Comparison of ENCODE assay signal across 18 mouse cellular contexts in genomic region chr6:117596166-117596840, GRCm38 (mm10).
A peak's percentile ranks its signal among the peaks of the same experiment; 100 is the strongest.
DNase-seq lines count a peak whose midpoint lies in the region; ATAC-seq lines count a peak whose summit lies in the region.
"Had no signal": no experiment of that assay in that cellular context is flagged by ENCODE, and none has a peak within 500 bp of the region (broad histone marks: within the 10 kb centered on the region; RNA-seq: fewer than 3 reads in every experiment).

No protein-coding gene starts in this region.

- H3K4me2 ChIP-seq in midbrain, embryonic 11.5 days = no peak overlapping the region
- H3K4me2 ChIP-seq: forebrain, embryonic 15.5 days; heart, embryonic 12.5 days; hindbrain, embryonic 13.5 days had no signal

- H3K9ac ChIP-seq in midbrain, embryonic 11.5 days (ENCODE audit: low read length) = no peak overlapping the region
- H3K9ac ChIP-seq: forebrain, embryonic 15.5 days; heart, embryonic 12.5 days; hindbrain, embryonic 13.5 days had no signal

- H3K36me3 ChIP-seq in heart, embryonic 10.5 days = no peaks in the 10 kb centered on the region
- H3K36me3 ChIP-seq in midbrain, embryonic 10.5 days = no peaks in the 10 kb centered on the region
- no peaks in the 10 kb centered on the region for H3K36me3 ChIP-seq in midbrain, embryonic 11.5 days (ENCODE audit: control insufficient read depth, insufficient read depth, low read length)
- H3K36me3 ChIP-seq in limb, embryonic 10.5 days = no peaks in the 10 kb centered on the region
- H3K36me3 ChIP-seq: forebrain, embryonic 15.5 days; heart, embryonic 12.5 days; hindbrain, embryonic 13.5 days had no signal

- 80% methylated on average over 8 of the region's 8 CpGs for WGBS in heart, embryonic 10.5 days
- WGBS in midbrain, embryonic 10.5 days = 89% methylated on average over 8 of the region's 8 CpGs
- WGBS in midbrain, embryonic 11.5 days = 88% methylated on average over 8 of the region's 8 CpGs
- 80% methylated on average over 8 of the region's 8 CpGs for WGBS in limb, embryonic 10.5 days

- no peaks in the 10 kb centered on the region; the same call in 1 of the 2 replicates for H3K27me3 ChIP-seq in heart, embryonic 10.5 days (ENCODE audit: insufficient read depth, poor library complexity, severe bottlenecking)
- H3K27me3 ChIP-seq in midbrain, embryonic 10.5 days (ENCODE audit: low read depth, poor library complexity, severe bottlenecking) = no peaks in the 10 kb centered on the region
- H3K27me3 ChIP-seq in midbrain, embryonic 11.5 days (ENCODE audit: control insufficient read depth, insufficient read depth, low read length) = no peaks in the 10 kb centered on the region
- H3K27me3 ChIP-seq in limb, embryonic 10.5 days (ENCODE audit: low read depth, poor library complexity, severe bottlenecking) = no peaks in the 10 kb centered on the region
- H3K27me3 ChIP-seq: forebrain, embryonic 15.5 days; heart, embryonic 12.5 days; hindbrain, embryonic 13.5 days had no signal

- no peak overlapping the region for H3K27ac ChIP-seq in heart, embryonic 10.5 days
- no peak overlapping the region for H3K27ac ChIP-seq in midbrain, embryonic 10.5 days (replicated peaks)
- H3K27ac ChIP-seq in midbrain, embryonic 11.5 days (ENCODE audit: low read depth, low read length) = no peak overlapping the region
- H3K27ac ChIP-seq in limb, embryonic 10.5 days = peak overlapping the region; percentile 42; the same call in 1 of the 2 replicates
- H3K27ac ChIP-seq: forebrain, embryonic 15.5 days; hindbrain, embryonic 13.5 days; hindbrain, postnatal 0 days had no signal

- H3K4me3 ChIP-seq in heart, embryonic 10.5 days = no peak overlapping the region
- H3K4me3 ChIP-seq in midbrain, embryonic 10.5 days = no peak overlapping the region
- H3K4me3 ChIP-seq in midbrain, embryonic 11.5 days (ENCODE audit: low read depth, low read length) = no peak overlapping the region
- H3K4me3 ChIP-seq in limb, embryonic 10.5 days = no peak overlapping the region
- H3K4me3 ChIP-seq: forebrain, embryonic 15.5 days; heart, embryonic 12.5 days; hindbrain, embryonic 13.5 days had no signal

- no peaks in the 10 kb centered on the region for H3K4me1 ChIP-seq in heart, embryonic 10.5 days
- no peaks in the 10 kb centered on the region for H3K4me1 ChIP-seq in midbrain, embryonic 10.5 days
- H3K4me1 ChIP-seq in midbrain, embryonic 11.5 days (ENCODE audit: control insufficient read depth, insufficient read depth, low read length) = no peaks in the 10 kb centered on the region
- H3K4me1 ChIP-seq in limb, embryonic 10.5 days = peaks cover 11% of the 10 kb centered on the region
- H3K4me1 ChIP-seq: forebrain, embryonic 15.5 days; heart, embryonic 12.5 days; hindbrain, embryonic 13.5 days had no signal

- DNase-seq in heart, embryonic 10.5 days (ENCODE audit: low spot score) = peak; percentile 68
- no peak for DNase-seq in heart, adult 8-10 months (ENCODE audit: low spot score)
- DNase-seq in midbrain, embryonic 10.5 days (ENCODE audit: low spot score) = peak; percentile 6
- DNase-seq in midbrain, embryonic 11.5 days (ENCODE audit: low spot score, missing footprints) = no peak
- DNase-seq in Muller cell, postnatal 12 days (ENCODE audit: inconsistent ontology term) = peak; percentile 79
- DNase-seq in limb, embryonic 10.5 days (ENCODE audit: low spot score) = peak; percentile 28
- DNase-seq in embryo, embryonic 11 days = no peak
- DNase-seq: adrenal gland, postnatal 10 days; cerebellum, adult 11 months; cerebellum, adult 8-10 months; cerebellum, postnatal 14 days; gastrocnemius, postnatal 36 days; heart, postnatal 36 days had no signal

- H3K9me3 ChIP-seq in heart, embryonic 10.5 days = no peaks in the 10 kb centered on the region
- H3K9me3 ChIP-seq in midbrain, embryonic 10.5 days (replicated peaks) = no peaks in the 10 kb centered on the region
- H3K9me3 ChIP-seq in midbrain, embryonic 11.5 days (ENCODE audit: control insufficient read depth, low read length) = no peaks in the 10 kb centered on the region
- H3K9me3 ChIP-seq in limb, embryonic 10.5 days (replicated peaks) = no peaks in the 10 kb centered on the region
- H3K9me3 ChIP-seq: forebrain, embryonic 15.5 days; hindbrain, embryonic 13.5 days had no signal

- no peak for ATAC-seq in midbrain, embryonic 11.5 days (ENCODE audit: low FRiP score)
- ATAC-seq: forebrain, embryonic 15.5 days; hindbrain, postnatal 0 days; intestine, embryonic 16.5 days had no signal

Comparison
In these comparisons a context has a peak if more than half of its experiments do, and no peak if none do; other contexts are left out.
1. DNase-seq: peak in heart, embryonic 10.5 days (single experiment), midbrain, embryonic 10.5 days (single experiment), Muller cell, postnatal 12 days (single experiment) and limb, embryonic 10.5 days (single experiment); none in heart, adult 8-10 months (single experiment), midbrain, embryonic 11.5 days (single experiment) and embryo, embryonic 11 days (single experiment).